ENCODE assay signal across 8 mouse cellular contexts in genomic region chr10:9900315-9901070, GRCm38 (mm10). TPM values are rescaled to one million over a fixed set of nuclear protein-coding genes. Genes with fewer than 3 reads are reported as not detected.
DNase-seq lines count a peak whose midpoint lies in the region; ATAC-seq lines count a peak whose summit lies in the region.

No protein-coding gene starts in this region.

- no peaks in the 10 kb centered on the region; the same call in 1 of the 2 replicates for H3K27me3 ChIP-seq in limb, embryonic 12.5 days
- H3K27me3 ChIP-seq in midbrain, embryonic 12.5 days = no peaks in the 10 kb centered on the region
- no peaks in the 10 kb centered on the region for H3K27me3 ChIP-seq in splenic B cell, adult 2 months (ENCODE audit: control insufficient read depth, insufficient read depth, low read length, poor library complexity, severe bottlenecking)

- H3K27ac ChIP-seq in limb, embryonic 12.5 days = peak overlapping the region; percentile 93
- peak overlapping the region; percentile 98 for H3K27ac ChIP-seq in midbrain, embryonic 12.5 days (replicated peaks)

- 0 out of 2 replicates have a peak, but pooled peaks have one; percentile 33 for ATAC-seq in limb, embryonic 12.5 days (ENCODE audit: insufficient number of reproducible peaks, insufficient read depth, low FRiP score, low TSS enrichment, low read depth)
- ATAC-seq in midbrain, embryonic 12.5 days (ENCODE audit: low FRiP score, low read depth) = peak; percentile 71

- peak overlapping the region; percentile 93 for H3K4me2 ChIP-seq in limb, embryonic 12.5 days
- peak overlapping the region; percentile 86 for H3K4me2 ChIP-seq in midbrain, embryonic 12.5 days (replicated peaks)

- H3K36me3 ChIP-seq in limb, embryonic 12.5 days = no peaks in the 10 kb centered on the region
- no peaks in the 10 kb centered on the region for H3K36me3 ChIP-seq in midbrain, embryonic 12.5 days
- H3K36me3 ChIP-seq in splenic B cell, adult 2 months (ENCODE audit: control insufficient read depth, insufficient read depth, low read length, poor library complexity, severe bottlenecking) = no peaks in the 10 kb centered on the region

- peaks cover 5% of the 10 kb centered on the region; the same call in 1 of the 2 replicates for H3K4me1 ChIP-seq in limb, embryonic 12.5 days (replicated peaks)
- H3K4me1 ChIP-seq in midbrain, embryonic 12.5 days = peaks cover 16% of the 10 kb centered on the region

- peak; percentile 35 to 55 for DNase-seq in right cerebral cortex, adult 2 months (ENCODE audit: low spot score in 2 of 2)
- DNase-seq in right cerebral cortex, postnatal 25 days = no peak
- DNase-seq in cerebellum, adult 9-10 months = peak; percentile 60
- peak; percentile 30 to 45 for DNase-seq in frontal cortex, postnatal 14 days (ENCODE audit: low spot score in 2 of 2)
- DNase-seq in induced T-regulatory cell, adult 2 months (ENCODE audit: low read depth) = peak; percentile 60
- peak; percentile 39 for DNase-seq in splenic B cell, adult 2 months (ENCODE audit: low read depth, low spot score)

- H3K9ac ChIP-seq in limb, embryonic 12.5 days (replicated peaks) = peak overlapping the region; percentile 89
- peak overlapping the region; percentile 94 for H3K9ac ChIP-seq in midbrain, embryonic 12.5 days (replicated peaks)

- under 1% methylated on average over 69 of the region's 81 CpGs for whole genome bisulfite sequencing in limb, embryonic 12.5 days
- under 1% methylated on average over 64 of the region's 81 CpGs for WGBS in midbrain, embryonic 12.5 days

- H3K9me3 ChIP-seq in limb, embryonic 12.5 days = no peaks in the 10 kb centered on the region
- H3K9me3 ChIP-seq in midbrain, embryonic 12.5 days = no peaks in the 10 kb centered on the region

- peak overlapping the region; percentile 86 for H3K4me3 ChIP-seq in limb, embryonic 12.5 days (replicated peaks)
- H3K4me3 ChIP-seq in midbrain, embryonic 12.5 days = peak overlapping the region; percentile 86

RNA-seq across cellular contexts. Expression of gene Stxbp5, which starts 0.4 kb away (rescaled TPM):
- polyA plus RNA-seq in limb, embryonic 12.5 days (2016; fragmentation: Nextera tagmentation; extraction: Ambion mirVana) = 7.2 and 7.3 TPM in 2 replicates
- 9.7 and 9.9 TPM in 2 replicates for polyA plus RNA-seq in midbrain, embryonic 12.5 days (2016; fragmentation: Nextera tagmentation; extraction: Ambion mirVana)
